8 mouse cellular contexts compared by ENCODE assay signal in genomic region chr15:98993093-98993793, GRCm38 (mm10). TPM values are rescaled to one million over a fixed set of nuclear protein-coding genes. Genes with fewer than 3 reads are reported as not detected.
A peak's percentile ranks its signal among the peaks of the same experiment; 100 is the strongest.
DNase-seq lines count a peak whose midpoint lies in the region; ATAC-seq and TF ChIP-seq lines count a peak whose summit lies in the region.

No protein-coding gene starts in this region.

- ATAC-seq in embryonic facial prominence, embryonic 12.5 days (ENCODE audit: insufficient number of reproducible peaks, insufficient read depth, low FRiP score, low TSS enrichment) = peak; percentile 83
- ATAC-seq in limb, embryonic 11.5 days (ENCODE audit: insufficient number of reproducible peaks, low FRiP score, low TSS enrichment, low read depth) = peak; percentile 82
- ATAC-seq in midbrain, embryonic 13.5 days = peak; percentile 83

- DNase-seq in 3134 (ENCODE audit: extremely low read depth, insufficient read length, low spot score) = peak; percentile 99
- peak; percentile 97 for DNase-seq in adrenal gland, postnatal 25 days
- DNase-seq in heart, adult 2 months = peak; percentile 97 to 98
- DNase-seq in kidney, adult 2 months = peak; percentile 96
- peak; percentile 98 for DNase-seq in limb, embryonic 11.5 days (ENCODE audit: low spot score)

- peak overlapping the region; percentile 63 for H3K9ac ChIP-seq in embryonic facial prominence, embryonic 12.5 days
- peak overlapping the region; percentile 72 for H3K9ac ChIP-seq in heart, adult 2 months (ENCODE audit: low read depth, low read length)
- peak overlapping the region; percentile 71 for H3K9ac ChIP-seq in limb, embryonic 11.5 days (ENCODE audit: low read length)
- H3K9ac ChIP-seq in midbrain, embryonic 13.5 days (replicated peaks) = peak overlapping the region; percentile 71

- no peaks in the 10 kb centered on the region for H3K36me3 ChIP-seq in embryonic facial prominence, embryonic 12.5 days
- no peaks in the 10 kb centered on the region for H3K36me3 ChIP-seq in heart, adult 2 months (ENCODE audit: control insufficient read depth, insufficient read depth, low read length)
- no peaks in the 10 kb centered on the region for H3K36me3 ChIP-seq in kidney, adult 2 months (ENCODE audit: control insufficient read depth, insufficient read depth, low read length)
- no peaks in the 10 kb centered on the region for H3K36me3 ChIP-seq in limb, embryonic 11.5 days (ENCODE audit: control insufficient read depth, insufficient read depth, low read length)
- H3K36me3 ChIP-seq in midbrain, embryonic 13.5 days = 0 out of 2 replicates have a peak, but pooled peaks cover 4% of the 10 kb centered on the region
- H3K36me3 ChIP-seq in small intestine, adult 2 months (ENCODE audit: control insufficient read depth, insufficient read depth, low read length) = no peaks in the 10 kb centered on the region

- intact Hi-C loops in heart, adult 2 months (cut with DNase I) = loop anchor here (1.0 to 2.0 kb wide), 5 partner anchors 8 to 116 kb away; partner anchors contain the start of genes Gm49450, Tuba1a and Tuba1b

- no peaks in the 10 kb centered on the region for H3K79me2 ChIP-seq in heart, adult 2 months (replicated peaks; ENCODE audit: control insufficient read depth, insufficient read depth, low read length)

- H3K27ac ChIP-seq in embryonic facial prominence, embryonic 12.5 days = peak overlapping the region; percentile 95
- H3K27ac ChIP-seq in heart, adult 2 months = peak overlapping the region; percentile 99
- H3K27ac ChIP-seq in kidney, adult 2 months (ENCODE audit: insufficient read depth, low read depth, low read length) = peak overlapping the region; percentile 85
- H3K27ac ChIP-seq in limb, embryonic 11.5 days (replicated peaks; ENCODE audit: low read depth, low read length) = peak overlapping the region; percentile 86
- H3K27ac ChIP-seq in midbrain, embryonic 13.5 days = peak overlapping the region; percentile 99
- peak overlapping the region; percentile 98 for H3K27ac ChIP-seq in small intestine, adult 2 months (ENCODE audit: insufficient read depth, low read depth, low read length)

- peak overlapping the region; percentile 39 for H3K4me3 ChIP-seq in embryonic facial prominence, embryonic 12.5 days
- peak overlapping the region; percentile 43 for H3K4me3 ChIP-seq in heart, adult 2 months
- peak overlapping the region; percentile 50 for H3K4me3 ChIP-seq in kidney, adult 2 months (ENCODE audit: insufficient read depth, low read depth, low read length)
- H3K4me3 ChIP-seq in limb, embryonic 11.5 days (ENCODE audit: low read depth, low read length) = peak overlapping the region; percentile 24
- H3K4me3 ChIP-seq in midbrain, embryonic 13.5 days (replicated peaks) = peak overlapping the region; percentile 41
- H3K4me3 ChIP-seq in small intestine, adult 2 months (ENCODE audit: low read depth, low read length) = peak overlapping the region; percentile 56

- TF ChIP-seq CTCF in heart, adult 2 months (IDR thresholded peaks at IDR 0.05) = no peak; the same call in 1 of the 2 replicates
- peak; percentile 89 for TF ChIP-seq CTCF in kidney, adult 2 months (conservative IDR thresholded peaks at IDR 0.05; ENCODE audit: insufficient read depth, insufficient read length, low read depth, low read length)
- peak; percentile 97 for TF ChIP-seq CTCF in small intestine, adult 2 months (IDR thresholded peaks at IDR 0.05; ENCODE audit: extremely low read depth, insufficient read length, insufficient replicate concordance, low read depth, low read length)

- peak; percentile 91 for TF ChIP-seq EP300 in heart, adult 2 months (IDR thresholded peaks at IDR 0.05; ENCODE audit: insufficient read depth, low read depth, low read length)

- H3K9me3 ChIP-seq in embryonic facial prominence, embryonic 12.5 days = no peaks in the 10 kb centered on the region
- H3K9me3 ChIP-seq in limb, embryonic 11.5 days (ENCODE audit: control insufficient read depth, low read length) = no peaks in the 10 kb centered on the region
- no peaks in the 10 kb centered on the region for H3K9me3 ChIP-seq in midbrain, embryonic 13.5 days

- peaks cover 30% of the 10 kb centered on the region for H3K4me1 ChIP-seq in embryonic facial prominence, embryonic 12.5 days
- H3K4me1 ChIP-seq in heart, adult 2 months (ENCODE audit: control insufficient read depth, insufficient read depth, low read length) = peaks cover 9% of the 10 kb centered on the region
- no peaks in the 10 kb centered on the region for H3K4me1 ChIP-seq in kidney, adult 2 months (ENCODE audit: control insufficient read depth, insufficient read depth, low read length)
- peaks cover 11% of the 10 kb centered on the region for H3K4me1 ChIP-seq in limb, embryonic 11.5 days (ENCODE audit: control insufficient read depth, insufficient read depth, low read length)
- peaks cover 63% of the 10 kb centered on the region for H3K4me1 ChIP-seq in midbrain, embryonic 13.5 days (replicated peaks)
- H3K4me1 ChIP-seq in small intestine, adult 2 months (ENCODE audit: control insufficient read depth, insufficient read depth, insufficient read length, low read length) = peaks cover 7% of the 10 kb centered on the region; the same call in 1 of the 2 replicates

- no peaks in the 10 kb centered on the region for H3K27me3 ChIP-seq in embryonic facial prominence, embryonic 12.5 days
- no peaks in the 10 kb centered on the region for H3K27me3 ChIP-seq in heart, adult 2 months (ENCODE audit: control insufficient read depth, insufficient read depth, low read length)
- no peaks in the 10 kb centered on the region for H3K27me3 ChIP-seq in kidney, adult 2 months (replicated peaks; ENCODE audit: control insufficient read depth, insufficient read depth, low read length)
- H3K27me3 ChIP-seq in limb, embryonic 11.5 days (ENCODE audit: control insufficient read depth, insufficient read depth, low read length) = no peaks in the 10 kb centered on the region
- H3K27me3 ChIP-seq in midbrain, embryonic 13.5 days = no peaks in the 10 kb centered on the region
- H3K27me3 ChIP-seq in small intestine, adult 2 months (ENCODE audit: control insufficient read depth, insufficient read depth, low read length) = no peaks in the 10 kb centered on the region

- TF ChIP-seq POLR2A in heart, adult 2 months (IDR thresholded peaks at IDR 0.05; ENCODE audit: insufficient read depth, low read depth, low read length) = peak; percentile 86
- TF ChIP-seq POLR2A in kidney, adult 2 months (IDR thresholded peaks at IDR 0.05; ENCODE audit: low read depth, low read length) = peak; percentile 60
- 0 out of 2 replicates have a peak, but pooled peaks have one; percentile 34 for TF ChIP-seq POLR2A in small intestine, adult 2 months (IDR thresholded peaks at IDR 0.05; ENCODE audit: low read depth, low read length)

- WGBS in embryonic facial prominence, embryonic 12.5 days = 5% methylated on average over 35 of the region's 35 CpGs
- 3% methylated on average over 35 of the region's 35 CpGs for whole genome bisulfite sequencing in heart, adult 2 months
- WGBS in kidney, adult 2 months = under 1% methylated on average over 35 of the region's 35 CpGs
- 8% methylated on average over 35 of the region's 35 CpGs for WGBS in limb, embryonic 11.5 days
- 3% methylated on average over 35 of the region's 35 CpGs for WGBS in midbrain, embryonic 13.5 days
- under 1% methylated on average over 35 of the region's 35 CpGs for WGBS in small intestine, adult 2 months

- peak overlapping the region; percentile 64 for H3K4me2 ChIP-seq in embryonic facial prominence, embryonic 12.5 days (replicated peaks)
- peak overlapping the region; percentile 54 for H3K4me2 ChIP-seq in limb, embryonic 11.5 days (ENCODE audit: low read depth, severe bottlenecking)
- H3K4me2 ChIP-seq in midbrain, embryonic 13.5 days (replicated peaks) = peak overlapping the region; percentile 70

RNA-seq across cellular contexts. Expression of gene Tuba1c, which starts 36.4 kb away (rescaled TPM):
- total RNA-seq in adrenal gland, postnatal 25 days (2021) = 286 and 303 TPM in 2 replicates
- 98.8 and 103 TPM in 2 replicates for polyA plus RNA-seq in embryonic facial prominence, embryonic 12.5 days (2016; fragmentation: Nextera tagmentation; extraction: Ambion mirVana)
- 10 to 100 TPM; 30.1 to 39.0 TPM for total RNA-seq in heart, adult 2 months (2021)
- 58.6 and 74.4 TPM in 2 replicates for polyA plus RNA-seq in heart, adult 2 months (2012; rRNA removed)
- 128 and 146 TPM in 2 replicates for polyA plus RNA-seq in kidney, adult 2 months (2012; rRNA removed)
- polyA plus RNA-seq in limb, embryonic 11.5 days (2014; fragmentation: Nextera tagmentation; extraction: Ambion mirVana) = 146 and 157 TPM in 2 replicates
- 37.3 and 41.4 TPM in 2 replicates for polyA plus RNA-seq in midbrain, embryonic 13.5 days (2015; fragmentation: Nextera tagmentation; extraction: Ambion mirVana)
- polyA plus RNA-seq in small intestine, adult 2 months (2012; rRNA removed) = 252 and 382 TPM in 2 replicates

RNA-seq across cellular contexts. Expression of gene Tuba1a, which starts 39.7 kb away (rescaled TPM):
- total RNA-seq in adrenal gland, postnatal 25 days (2021) = 81.5 and 90.9 TPM in 2 replicates
- polyA plus RNA-seq in embryonic facial prominence, embryonic 12.5 days (2016; fragmentation: Nextera tagmentation; extraction: Ambion mirVana) = 2,353 and 2,615 TPM in 2 replicates
- 10 to 100 TPM; 57.0 to 85.0 TPM for total RNA-seq in heart, adult 2 months (2021)
- 165 and 235 TPM in 2 replicates for polyA plus RNA-seq in heart, adult 2 months (2012; rRNA removed)
- polyA plus RNA-seq in kidney, adult 2 months (2012; rRNA removed) = 121 and 131 TPM in 2 replicates
- 1,453 and 1,516 TPM in 2 replicates for polyA plus RNA-seq in limb, embryonic 11.5 days (2014; fragmentation: Nextera tagmentation; extraction: Ambion mirVana)
- 15,883 and 15,999 TPM in 2 replicates for polyA plus RNA-seq in midbrain, embryonic 13.5 days (2015; fragmentation: Nextera tagmentation; extraction: Ambion mirVana)
- polyA plus RNA-seq in small intestine, adult 2 months (2012; rRNA removed) = 99.6 and 116 TPM in 2 replicates

RNA-seq across cellular contexts. Expression of gene Gm49450, which starts 39.9 kb away (rescaled TPM):
- total RNA-seq in adrenal gland, postnatal 25 days (2021) = not detected in 2 replicates
- not detected in 2 replicates for polyA plus RNA-seq in embryonic facial prominence, embryonic 12.5 days (2016; fragmentation: Nextera tagmentation; extraction: Ambion mirVana)
- not detected for total RNA-seq in heart, adult 2 months (2021)
- polyA plus RNA-seq in heart, adult 2 months (2012; rRNA removed) = 26.2 TPM in 1 of 2 replicates, not detected in the other
- 12.0 TPM in 1 of 2 replicates, not detected in the other for polyA plus RNA-seq in kidney, adult 2 months (2012; rRNA removed)
- not detected in 2 replicates for polyA plus RNA-seq in limb, embryonic 11.5 days (2014; fragmentation: Nextera tagmentation; extraction: Ambion mirVana)
- polyA plus RNA-seq in midbrain, embryonic 13.5 days (2015; fragmentation: Nextera tagmentation; extraction: Ambion mirVana) = not detected in 2 replicates
- 1.2 and 23.9 TPM in 2 replicates for polyA plus RNA-seq in small intestine, adult 2 months (2012; rRNA removed)

RNA-seq across cellular contexts. Expression of gene Tuba1b, which starts 58.9 kb away (rescaled TPM):
- total RNA-seq in adrenal gland, postnatal 25 days (2021) = 285 and 323 TPM in 2 replicates
- 1,598 and 1,609 TPM in 2 replicates for polyA plus RNA-seq in embryonic facial prominence, embryonic 12.5 days (2016; fragmentation: Nextera tagmentation; extraction: Ambion mirVana)
- 100 to 1,000 TPM; 129 to 144 TPM for total RNA-seq in heart, adult 2 months (2021)
- 534 and 728 TPM in 2 replicates for polyA plus RNA-seq in heart, adult 2 months (2012; rRNA removed)
- polyA plus RNA-seq in kidney, adult 2 months (2012; rRNA removed) = 488 and 540 TPM in 2 replicates
- 2,238 and 2,358 TPM in 2 replicates for polyA plus RNA-seq in limb, embryonic 11.5 days (2014; fragmentation: Nextera tagmentation; extraction: Ambion mirVana)
- 1,161 and 1,231 TPM in 2 replicates for polyA plus RNA-seq in midbrain, embryonic 13.5 days (2015; fragmentation: Nextera tagmentation; extraction: Ambion mirVana)
- 455 and 523 TPM in 2 replicates for polyA plus RNA-seq in small intestine, adult 2 months (2012; rRNA removed)

Comparison
In these comparisons a context has a peak if more than half of its experiments do, and no peak if none do; other contexts are left out.
1. Peak in every context shown above with its lines: DNase-seq, ATAC-seq, H3K4me3 ChIP-seq and H3K27ac ChIP-seq.
2. POLR2A ChIP-seq: peak in every context shown above with its lines; median percentile 86 in heart, adult 2 months; 60 in kidney, adult 2 months; 34 in small intestine, adult 2 months.